Mouse (Mus musculus) MN1 (cell line): ENCODE results near the gene Adam10.
A peak's percentile ranks its signal among the peaks of the same experiment; 100 is the strongest.

Experiments used
- DNase-seq: peaks from one replicate; pipeline ENCODE4 v3.0.0-alpha.2; 2016; ENCODE audit warnings: low spot score

The Adam10 gene

GRCm38 (mm10) chr9:70788705-70789104 lies 109.9 kb downstream of the Adam10 start:
- DNase-seq, result no peak

- no peak for DNase-seq
These were observed 111.8 kb downstream of the Adam10 start for GRCm38 (mm10) chr9:70790621-70791020.

- DNase-seq, result no peak
These were observed 116.0 kb downstream of the Adam10 start for GRCm38 (mm10) chr9:70794643-70795438.

- DNase-seq, result no peak
These were observed 116.6 kb downstream of the Adam10 start for GRCm38 (mm10) chr9:70795439-70795757.

GRCm38 (mm10) chr9:70800588-70801315 lies 122.0 kb downstream of the Adam10 start:
- DNase-seq, result no peak

- DNase-seq, result no peak
These were observed 123.0 kb downstream of the Adam10 start for GRCm38 (mm10) chr9:70801761-70802160.

- no peak for DNase-seq
These were observed 124.0 kb downstream of the Adam10 start for GRCm38 (mm10) chr9:70802816-70803215.

GRCm38 (mm10) chr9:70806069-70806468 lies 127.3 kb downstream of the Adam10 start:
- DNase-seq, result peak; percentile 22

- no peak for DNase-seq
These were observed 128.9 kb downstream of the Adam10 start for GRCm38 (mm10) chr9:70807714-70808113.

- no peak for DNase-seq
These were observed 133.8 kb downstream of the Adam10 start for GRCm38 (mm10) chr9:70812551-70812950.

GRCm38 (mm10) chr9:70816701-70817305 lies 138.0 kb downstream of the Adam10 start:
- DNase-seq, result no peak

GRCm38 (mm10) chr9:70817396-70817795 lies 138.6 kb downstream of the Adam10 start:
- DNase-seq, result no peak

GRCm38 (mm10) chr9:70818739-70819138 lies 139.9 kb downstream of the Adam10 start:
- DNase-seq, result no peak

- DNase-seq, result no peak
These were observed 145.3 kb downstream of the Adam10 start for GRCm38 (mm10) chr9:70824103-70824502.

GRCm38 (mm10) chr9:70827911-70828310 lies 149.1 kb downstream of the Adam10 start:
- DNase-seq, result no peak
